Mouse (Mus musculus) spleen, postnatal 10 days (tissue): Measurements from ENCODE around the gene Man2b2.

Experiments used
- DNase-seq, 2 experiments: peaks; one replicate each; pipeline ENCODE4 v3.0.0; 2021 to 2022; ENCODE audit warnings: low spot score in 2 of 2

Gene Man2b2

DNA sequence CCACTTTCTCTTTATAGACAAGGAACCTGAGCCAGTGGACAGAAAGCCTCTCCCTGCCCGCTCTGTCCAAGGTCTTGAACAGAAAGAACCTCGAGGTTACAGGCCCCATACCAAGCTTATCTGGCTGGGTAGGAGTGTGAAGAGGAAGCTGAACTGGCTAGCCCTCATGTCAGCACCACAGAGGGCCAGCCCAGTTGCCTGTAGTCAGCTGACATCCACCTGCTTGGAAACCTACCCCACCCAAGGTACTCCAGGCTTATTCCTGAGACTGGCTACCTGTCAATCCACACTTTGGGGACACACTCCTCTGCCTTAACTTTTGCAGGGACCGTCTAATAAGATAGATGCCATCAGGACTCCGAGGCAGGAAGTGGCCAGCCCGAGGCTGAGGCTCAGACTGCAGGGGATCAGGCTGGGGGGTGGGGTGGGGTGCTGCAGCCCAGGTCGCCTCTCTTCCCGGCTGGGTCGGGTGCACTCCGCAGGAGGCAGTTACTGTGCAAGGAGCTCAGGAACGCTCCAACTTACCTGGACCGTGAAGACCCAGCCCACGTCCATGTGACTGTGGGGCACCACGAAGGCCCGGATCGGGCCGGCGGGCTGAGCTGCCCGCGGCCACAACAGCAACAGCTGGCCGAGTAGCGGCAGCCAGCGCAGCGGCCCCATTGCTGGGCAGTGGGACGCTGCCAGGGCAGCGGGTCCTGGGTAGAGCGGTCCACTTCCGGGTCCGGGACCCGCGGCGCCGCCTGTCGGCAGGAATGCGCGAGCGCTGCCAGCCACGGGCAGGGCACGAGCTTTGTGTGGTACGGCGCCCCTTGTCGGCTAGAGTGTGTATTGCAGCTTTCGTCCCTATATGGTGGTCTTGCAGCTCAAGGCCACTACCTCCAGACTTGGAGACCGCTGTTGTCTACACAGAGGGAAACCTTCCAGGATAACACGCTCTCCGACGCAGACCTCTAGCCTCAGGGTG, at the start of gene Man2b2:
TSS of gene Man2b2 (minus strand) at position 741 of the 967 bp plus-strand sequence.
- peak; percentile 87 to 92 for DNase-seq

DNA sequence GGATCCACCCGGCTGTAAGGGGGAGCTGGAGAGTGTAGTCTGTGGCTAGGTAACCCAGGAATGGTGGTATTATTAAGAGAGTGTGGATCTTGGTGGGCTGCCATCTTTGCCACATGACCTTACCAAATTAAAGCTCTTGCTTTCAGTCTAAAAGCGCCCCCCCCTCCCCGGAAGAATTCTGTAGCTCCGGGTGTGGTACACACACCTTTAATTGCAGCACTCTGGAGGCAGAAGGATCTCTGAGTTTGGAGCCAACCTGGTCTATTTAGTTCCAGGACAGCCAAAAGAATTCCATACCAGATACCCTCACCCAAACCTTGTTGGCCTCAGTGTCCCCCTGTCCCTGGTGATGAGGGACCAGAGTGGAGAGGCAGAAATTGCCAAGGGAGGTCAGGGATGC, 48.3 kb upstream of the Man2b2 start:
- DNase-seq, result no peak

DNA sequence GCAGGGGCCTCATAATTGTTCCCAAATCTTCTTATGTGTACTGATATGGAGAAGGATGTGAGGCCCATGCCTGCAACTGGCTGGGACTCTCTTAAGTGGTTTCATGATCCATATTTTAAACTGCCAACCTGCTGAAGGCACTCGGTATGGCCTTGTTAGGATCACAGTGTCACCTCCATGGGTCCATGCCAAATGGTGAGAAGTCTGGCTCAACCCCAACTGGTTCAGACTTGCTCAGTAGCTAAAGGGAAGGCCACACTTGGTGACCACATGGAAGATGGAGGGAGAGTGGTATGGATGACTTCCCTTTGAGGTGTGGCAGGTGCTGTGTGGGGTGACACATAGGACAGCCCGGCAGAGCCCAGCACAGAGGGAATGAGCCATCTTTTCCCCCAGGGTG, 47.2 kb upstream of the Man2b2 start:
- no peak for DNase-seq

DNA sequence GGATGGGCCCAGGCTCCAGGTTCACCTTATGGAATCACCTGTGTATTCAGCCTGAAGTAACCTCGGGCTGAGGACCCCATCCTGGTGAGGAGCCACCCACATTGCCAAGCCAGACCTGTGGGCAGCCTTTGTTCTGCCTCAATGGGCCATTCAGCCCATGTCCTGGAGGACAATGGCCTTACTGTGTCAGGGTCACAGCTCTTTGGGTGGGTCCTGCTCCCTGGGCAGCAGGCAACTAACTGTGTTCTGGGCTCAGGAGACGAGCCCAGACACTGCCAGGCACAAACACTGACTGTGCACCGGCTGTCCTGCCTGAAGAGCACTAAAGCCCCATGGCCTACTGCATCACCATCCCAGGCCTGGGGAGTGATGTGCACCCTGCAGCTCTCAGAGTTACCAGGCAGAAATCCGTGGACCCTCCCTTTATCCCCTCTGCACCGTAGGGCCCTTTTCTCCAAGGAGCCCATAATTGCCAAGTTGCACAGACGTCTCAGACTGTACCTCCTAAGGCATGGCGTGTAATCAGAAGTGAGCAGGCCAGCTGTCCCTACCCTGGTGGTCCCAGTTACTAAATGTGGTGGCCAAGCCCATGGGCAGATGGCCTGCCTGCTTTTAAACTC, 46.4 kb upstream of the Man2b2 start:
- no peak for DNase-seq

DNA sequence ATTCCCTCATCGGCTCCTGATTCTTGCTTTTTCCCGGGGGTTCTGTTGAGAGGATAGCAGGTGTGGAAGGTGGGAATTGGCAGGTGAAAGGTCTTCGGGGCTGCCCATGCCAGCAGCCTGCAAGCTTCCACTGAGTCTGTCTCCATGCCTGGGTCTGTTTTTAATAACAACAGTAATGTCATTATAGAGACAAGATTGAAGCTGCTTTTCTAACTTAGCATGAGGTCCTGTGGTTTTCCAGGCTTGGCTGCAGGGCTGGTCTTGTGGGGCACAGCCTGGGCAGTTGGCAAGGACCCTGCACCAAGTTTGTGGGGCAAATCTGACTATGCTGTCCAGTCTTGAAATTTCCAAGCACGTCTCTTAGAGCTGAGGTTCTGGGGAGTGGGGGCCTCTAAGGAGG, 45.5 kb upstream of the Man2b2 start:
- DNase-seq, result no peak

DNA sequence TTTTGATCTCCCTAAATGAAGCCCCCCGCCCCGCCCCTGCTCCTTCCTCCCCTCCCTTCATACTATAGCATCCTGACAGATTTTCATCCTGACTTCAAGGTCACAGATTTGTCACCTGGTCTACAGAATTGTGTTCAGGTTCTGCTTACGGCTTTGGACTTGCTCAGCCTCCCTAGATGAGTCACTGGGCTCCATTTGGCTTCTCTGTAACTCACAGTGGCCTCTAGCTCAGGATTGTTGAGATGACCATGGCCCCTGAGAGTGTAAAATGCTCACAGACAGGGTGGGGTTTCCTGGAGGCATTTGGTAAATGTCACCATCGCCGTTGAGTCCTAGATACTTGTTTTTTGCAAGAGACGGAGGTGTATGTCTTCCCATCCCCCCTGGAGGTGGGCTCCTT, 40.5 kb upstream of the Man2b2 start:
- no peak for DNase-seq

DNA sequence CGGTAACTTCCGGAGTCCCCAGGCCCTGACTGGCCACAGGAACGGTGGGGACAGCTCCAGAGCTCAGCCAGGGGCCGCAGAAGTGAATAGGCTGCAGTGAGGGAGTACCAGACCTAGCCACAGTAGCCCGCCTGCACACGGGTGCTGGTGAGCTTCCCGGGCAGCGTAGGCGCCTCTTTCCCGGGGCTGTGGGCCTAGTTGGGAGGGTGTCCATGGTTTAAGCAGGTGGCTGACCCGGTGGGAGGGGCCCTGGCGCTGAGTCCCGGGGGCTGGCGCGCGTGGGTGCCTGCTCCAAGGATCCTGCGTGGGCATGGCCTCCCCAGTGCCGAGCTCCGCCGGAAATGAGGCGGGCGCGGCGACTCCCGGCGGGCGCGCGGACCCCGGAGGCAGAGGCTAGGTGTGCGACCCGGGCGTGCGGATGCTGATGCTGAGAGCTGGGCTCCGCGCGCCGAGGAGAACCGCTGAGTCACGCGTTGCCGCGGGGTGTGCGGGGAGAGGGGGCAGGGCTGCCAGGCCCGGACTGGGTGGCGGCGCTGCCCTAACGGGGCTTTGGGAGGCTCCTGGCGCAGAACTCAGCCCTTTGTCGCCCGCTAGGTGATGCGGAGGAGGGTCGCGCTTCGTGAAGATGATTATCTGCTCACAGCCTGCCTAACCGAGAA, 39.3 kb upstream of the Man2b2 start:
- DNase-seq, result no peak

DNA sequence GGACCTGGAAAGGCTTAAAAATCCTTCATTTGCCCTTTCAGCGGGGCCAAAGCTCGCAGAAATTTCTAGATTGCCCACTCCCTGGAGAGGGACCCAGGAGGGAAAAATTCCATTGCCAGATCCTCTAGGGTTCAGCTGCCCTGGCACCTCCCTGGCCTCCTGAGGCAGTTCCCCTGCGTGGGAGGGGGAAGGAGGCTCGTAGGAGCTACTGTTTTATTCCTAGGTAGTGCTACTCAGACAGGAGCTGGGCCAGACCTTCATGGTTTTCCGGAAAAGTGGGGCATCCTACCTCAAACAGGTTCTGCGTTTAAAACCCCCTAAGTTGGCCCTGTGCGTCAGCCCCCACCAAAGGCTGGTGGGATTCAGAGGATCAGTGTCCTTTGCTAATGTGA, 38.7 kb upstream of the Man2b2 start:
- no peak for DNase-seq

DNA sequence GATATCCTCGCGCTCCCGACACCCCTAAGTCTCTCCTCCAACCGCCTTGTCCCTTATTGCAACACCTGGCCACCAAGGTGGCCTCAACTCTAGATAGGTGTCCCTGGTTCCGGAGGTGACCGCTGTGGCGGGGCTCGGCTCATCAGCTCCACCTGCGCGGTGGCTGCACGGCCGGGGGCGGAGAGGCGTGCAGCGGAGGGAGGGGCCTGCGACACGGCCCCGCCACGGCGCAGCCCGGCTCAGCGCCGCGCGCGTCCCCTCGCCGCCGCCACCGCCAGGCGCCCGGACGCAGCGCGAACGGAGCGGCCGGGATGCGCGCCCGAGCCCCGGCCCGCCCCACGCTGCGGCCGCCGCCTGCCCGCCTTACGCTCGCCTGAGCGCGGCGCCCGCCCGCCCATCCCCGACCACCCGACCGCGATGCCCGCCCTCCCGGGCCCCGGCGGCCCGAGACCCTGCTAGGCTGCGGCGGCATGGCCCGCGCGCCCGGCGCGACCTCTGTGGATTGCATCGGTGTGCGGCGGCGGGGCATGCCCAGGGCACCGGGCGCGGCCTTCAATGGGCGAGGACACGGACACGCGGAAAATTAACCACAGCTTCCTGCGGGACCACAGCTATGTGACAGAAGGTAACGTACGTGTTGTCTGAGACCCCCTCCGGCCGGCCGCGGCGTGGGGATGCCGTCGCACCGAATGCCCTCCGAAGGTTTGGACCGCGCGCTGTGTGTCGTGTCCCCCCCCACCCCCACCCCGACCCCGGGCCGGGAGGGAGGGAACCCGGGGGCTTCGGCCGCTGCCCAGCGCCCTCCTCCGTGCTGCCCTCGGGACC, 38.0 kb upstream of the Man2b2 start, which contains the start of gene Ppp2r2c:
TSS of gene Ppp2r2c (plus strand) at position 248 of the 825 bp plus-strand sequence.
- DNase-seq, result no peak

DNA sequence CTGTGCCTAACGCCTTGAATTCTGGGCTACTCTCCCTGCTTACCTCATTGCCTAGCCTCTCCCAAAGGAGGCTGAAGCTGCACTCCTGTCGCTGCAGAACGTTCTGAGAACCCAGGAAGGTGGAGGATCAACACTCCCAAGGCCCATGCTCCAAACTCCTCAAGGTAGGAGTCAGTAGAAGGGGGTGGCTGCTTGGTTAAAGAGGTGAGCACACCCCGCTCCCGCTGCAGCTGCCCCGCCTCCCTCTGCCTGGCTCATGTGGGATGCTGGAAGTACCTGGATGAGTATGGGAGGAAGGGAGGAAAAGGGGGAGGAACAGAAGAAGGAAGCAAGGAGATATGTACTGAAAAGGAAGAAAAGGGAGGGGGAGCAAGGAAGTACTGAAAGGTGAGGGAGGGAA, 37.1 kb upstream of the Man2b2 start:
- DNase-seq, result no peak

DNA sequence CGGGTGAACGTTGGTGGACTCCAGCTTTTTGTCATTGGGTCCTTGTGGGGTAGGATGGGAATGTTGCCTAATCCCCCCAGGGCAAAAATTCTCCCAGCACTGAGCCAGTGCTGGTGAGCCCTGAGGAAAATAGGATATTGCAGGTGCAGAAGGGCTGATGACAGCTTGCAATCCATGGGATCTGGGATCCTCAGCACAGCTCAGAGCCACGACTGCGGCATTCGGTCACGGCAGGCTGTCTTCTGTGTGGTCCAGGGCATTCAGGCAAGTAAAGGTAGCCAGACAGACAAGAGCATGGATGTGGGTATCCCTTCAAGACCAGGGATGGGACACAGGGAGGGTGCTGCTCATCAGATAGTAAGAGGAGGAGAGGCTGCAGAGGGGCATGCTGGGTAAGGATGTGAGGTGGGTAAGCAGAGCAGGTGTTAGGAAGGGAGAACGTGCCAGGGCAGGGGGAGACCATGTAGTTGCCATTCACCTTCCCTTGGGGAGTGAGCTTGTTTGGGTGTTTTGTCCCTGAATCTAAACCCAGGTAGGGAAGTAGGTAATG, 36.3 kb upstream of the Man2b2 start:
- DNase-seq, result no peak

DNA sequence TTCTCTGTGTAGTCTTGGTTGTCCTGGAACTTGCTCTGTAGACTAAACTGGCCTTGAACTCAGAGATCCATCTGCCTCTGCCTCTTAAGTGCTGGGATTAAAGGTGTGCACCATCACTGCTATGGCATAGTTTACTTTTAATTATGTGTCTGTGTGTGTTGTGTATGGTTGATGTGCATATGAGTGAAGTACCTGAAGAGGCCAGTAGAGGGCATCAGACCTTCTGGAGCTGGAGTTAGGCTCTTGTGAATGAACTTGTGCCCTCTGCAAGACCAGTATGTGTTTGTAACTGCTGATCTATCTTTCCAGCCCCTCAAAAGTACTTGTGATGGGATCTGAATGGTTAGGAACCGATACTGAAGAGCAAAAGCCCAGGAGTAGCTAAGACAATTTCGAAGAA, 30.6 kb upstream of the Man2b2 start:
- no peak for DNase-seq

DNA sequence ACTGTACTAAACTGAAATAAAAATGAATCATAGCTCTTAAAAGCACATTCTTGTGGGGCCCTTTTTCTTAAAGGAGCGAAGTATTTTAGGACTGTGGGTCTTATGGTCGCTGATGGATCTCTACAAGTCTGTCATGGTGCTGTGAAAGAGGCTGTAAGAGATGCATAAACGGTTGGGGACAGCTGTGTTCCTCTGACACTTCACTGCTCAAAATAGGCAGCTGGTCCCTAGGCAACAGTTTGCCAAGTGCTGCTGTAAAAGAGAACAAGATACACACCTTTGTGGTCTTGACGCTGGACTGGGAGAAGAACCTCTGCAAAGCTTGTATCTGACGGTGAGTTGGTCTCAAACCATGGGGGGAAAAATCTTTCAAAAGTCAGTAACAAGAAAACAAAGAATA, 27.1 kb upstream of the Man2b2 start:
- DNase-seq, result no peak

DNA sequence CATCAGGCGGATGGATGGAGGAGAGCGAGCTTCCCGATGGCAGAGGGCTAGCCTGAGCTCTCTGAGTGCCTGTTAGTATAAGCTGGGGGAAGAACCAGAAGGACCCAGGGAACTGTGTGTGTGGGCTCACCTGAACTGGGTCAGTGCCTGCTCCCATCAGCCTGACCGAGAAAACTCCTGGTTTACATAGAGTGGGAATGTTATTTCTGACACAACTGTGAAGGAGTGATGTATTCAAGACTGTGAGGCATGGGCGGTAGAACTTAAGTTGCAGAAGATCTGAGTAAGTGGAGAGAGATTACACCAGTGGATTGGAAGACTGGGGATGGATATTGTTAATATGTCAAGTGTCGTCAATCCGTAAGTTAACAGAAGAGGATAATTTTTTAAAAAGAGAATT, 26.1 kb upstream of the Man2b2 start:
- DNase-seq, result no peak

DNA sequence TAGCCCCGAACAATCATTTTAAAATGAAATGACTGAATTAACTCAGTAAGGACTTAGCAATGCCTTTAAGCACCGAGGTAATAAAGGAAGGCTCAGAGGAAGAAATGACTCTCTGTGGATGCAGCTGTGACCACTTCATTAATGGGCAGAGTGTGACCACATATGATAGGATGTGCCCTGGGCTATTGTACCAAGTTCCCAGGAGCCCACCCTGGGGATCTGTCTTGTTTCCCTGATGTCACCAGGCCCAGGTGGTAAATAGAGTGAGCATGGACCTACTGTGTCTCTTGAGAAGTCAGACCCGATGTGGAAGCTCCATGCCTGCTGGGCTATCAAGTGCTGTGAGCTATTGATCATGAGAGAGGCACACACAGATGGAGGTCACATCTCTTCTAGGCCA, 24.7 kb upstream of the Man2b2 start:
- no peak for DNase-seq

DNA sequence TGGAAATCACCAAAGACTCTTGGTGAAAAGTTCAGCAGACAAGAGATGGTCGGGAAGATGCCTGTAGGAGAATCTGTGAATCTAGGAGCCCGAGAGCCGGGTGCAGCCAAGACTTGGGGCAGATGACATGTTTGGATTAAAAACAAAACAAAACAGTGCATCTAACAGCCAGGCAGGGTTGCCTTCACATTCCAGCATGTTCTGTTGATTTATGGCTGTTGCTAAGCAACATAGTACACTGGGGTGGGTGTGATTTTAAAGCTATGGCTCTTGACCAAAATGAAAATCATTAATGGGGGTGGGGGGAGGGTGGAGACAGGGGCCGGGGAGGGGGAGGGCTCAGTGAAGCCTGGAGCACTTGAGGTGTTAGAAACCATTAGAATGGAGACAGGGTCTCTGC, 21.1 kb upstream of the Man2b2 start:
- DNase-seq, result no peak

DNA sequence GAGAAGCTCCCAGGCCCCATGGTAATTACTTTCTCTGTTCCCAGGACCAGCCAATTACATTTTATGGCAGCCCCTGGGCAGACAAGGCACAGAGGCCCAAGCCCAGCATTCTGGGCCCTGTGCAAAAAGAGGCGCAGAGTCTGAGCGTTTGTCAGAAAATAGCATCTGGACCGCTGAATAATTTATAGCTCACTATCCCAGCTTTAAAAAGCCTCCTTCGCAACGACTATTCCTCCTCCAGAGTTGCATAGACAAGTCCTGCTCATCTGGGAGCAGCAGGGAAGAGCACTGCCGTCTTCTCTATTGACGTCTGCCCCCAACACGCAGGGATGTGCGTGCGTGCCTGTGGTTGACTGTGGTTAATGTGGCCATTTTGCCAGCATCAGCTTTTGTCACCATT, 14.0 kb upstream of the Man2b2 start:
- DNase-seq, result no peak

DNA sequence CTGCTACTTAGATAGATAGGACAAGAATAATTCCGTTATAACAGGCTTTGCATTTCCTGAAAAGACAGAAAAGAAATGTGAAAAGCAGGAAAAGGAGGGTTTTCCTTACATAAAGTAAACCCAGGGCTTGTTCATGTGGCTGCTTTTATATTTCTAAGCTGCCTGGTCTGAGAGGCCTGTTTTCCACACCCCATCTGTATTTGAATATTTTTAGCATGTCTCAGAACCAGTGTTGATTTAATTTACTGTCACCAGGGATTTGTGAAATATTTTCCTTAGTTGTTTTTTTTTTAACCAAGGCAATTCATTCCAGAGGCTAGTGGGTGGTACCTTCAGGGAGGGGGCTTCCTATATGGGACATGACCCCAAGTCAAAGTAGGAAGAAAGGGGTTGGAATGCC, 11.2 kb upstream of the Man2b2 start:
- no peak for DNase-seq

DNA sequence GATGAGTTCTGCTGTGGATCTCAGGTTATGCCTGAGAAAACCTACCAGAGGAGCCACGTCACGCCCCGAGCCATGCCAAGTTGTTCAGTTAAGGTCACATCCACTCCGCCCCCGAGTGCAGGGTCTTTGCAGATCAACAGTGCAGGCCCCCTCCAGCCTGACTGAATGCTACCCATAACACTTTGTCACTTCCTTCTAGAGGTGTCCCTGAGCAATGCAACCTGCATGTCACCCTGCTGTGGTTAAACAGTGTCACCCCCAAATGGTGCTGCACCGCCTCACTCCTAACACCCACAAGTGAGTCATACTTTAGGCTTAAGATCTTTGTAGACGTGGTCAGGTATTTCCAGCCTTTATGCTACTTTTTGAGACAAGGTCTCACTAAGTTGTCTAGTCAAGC, 9.6 kb upstream of the Man2b2 start:
- no peak for DNase-seq

DNA sequence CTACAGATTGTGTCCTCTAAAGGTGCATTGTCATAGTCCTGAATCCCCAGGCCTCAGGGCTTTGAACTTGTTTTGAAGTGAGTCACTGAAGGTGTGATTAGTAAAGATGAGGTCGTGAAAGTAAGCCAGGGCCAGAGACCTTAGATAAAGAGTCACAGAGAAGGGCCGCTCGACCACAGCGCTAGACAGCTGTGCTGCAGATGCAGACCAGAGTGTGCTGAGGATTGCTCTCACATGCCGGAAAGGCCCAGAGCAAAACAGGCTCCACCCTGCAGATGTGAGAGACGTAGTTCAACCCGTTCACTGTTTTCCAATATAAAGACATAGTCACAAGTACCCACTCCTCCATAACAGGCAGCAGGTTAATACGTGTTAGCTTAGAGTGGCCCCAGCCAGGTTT, 9.1 kb upstream of the Man2b2 start:
- DNase-seq, result no peak

DNA sequence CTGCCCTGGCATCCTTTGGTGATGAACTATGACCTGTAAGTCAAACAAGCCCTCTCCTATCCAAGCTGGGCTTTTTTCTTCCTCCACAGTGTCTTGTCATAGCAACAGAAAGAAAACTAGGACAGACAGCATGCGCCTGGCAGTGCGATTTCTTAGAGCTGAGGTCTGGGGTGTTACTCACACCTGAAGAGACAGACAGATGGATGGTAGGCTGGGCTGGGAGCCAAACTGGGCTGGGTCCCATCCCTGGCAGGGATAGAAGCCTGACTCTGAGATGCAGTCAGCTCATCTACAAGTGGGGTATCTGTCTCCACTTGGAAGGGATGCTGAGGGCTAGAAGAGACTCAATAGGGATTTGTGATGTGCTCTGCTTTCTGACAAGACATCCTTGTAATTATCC, 8.6 kb upstream of the Man2b2 start:
- no peak for DNase-seq

DNA sequence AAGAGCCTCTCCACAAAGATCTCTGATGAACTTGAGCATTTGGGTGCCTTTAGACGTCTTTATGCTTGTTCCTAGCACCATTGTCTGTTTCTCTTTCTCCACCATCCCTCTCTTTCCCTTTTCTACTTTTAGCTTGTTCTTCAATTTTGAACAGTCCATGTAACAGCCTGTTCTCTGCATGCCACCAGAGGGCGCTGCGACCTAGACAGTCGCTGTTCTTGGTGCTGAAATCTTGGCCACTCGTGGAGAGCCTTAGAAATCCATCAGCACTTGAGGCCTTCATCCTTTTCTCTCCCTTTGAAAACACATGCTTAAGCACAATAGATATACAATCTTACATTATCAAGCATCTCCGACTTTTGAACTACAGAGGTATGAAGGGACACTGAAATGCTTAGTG, 5.5 kb upstream of the Man2b2 start:
- peak; percentile 45 to 81 for DNase-seq
